Mouse (Mus musculus): Measurements from ENCODE around the gene Wfdc15a. TPM values are rescaled to one million over a fixed set of nuclear protein-coding genes. Genes with fewer than 3 reads are reported as not detected.

The Wfdc15a gene
- total and polyA plus RNA-seq, 2 experiments from 2014 or later: not detected

DNA sequence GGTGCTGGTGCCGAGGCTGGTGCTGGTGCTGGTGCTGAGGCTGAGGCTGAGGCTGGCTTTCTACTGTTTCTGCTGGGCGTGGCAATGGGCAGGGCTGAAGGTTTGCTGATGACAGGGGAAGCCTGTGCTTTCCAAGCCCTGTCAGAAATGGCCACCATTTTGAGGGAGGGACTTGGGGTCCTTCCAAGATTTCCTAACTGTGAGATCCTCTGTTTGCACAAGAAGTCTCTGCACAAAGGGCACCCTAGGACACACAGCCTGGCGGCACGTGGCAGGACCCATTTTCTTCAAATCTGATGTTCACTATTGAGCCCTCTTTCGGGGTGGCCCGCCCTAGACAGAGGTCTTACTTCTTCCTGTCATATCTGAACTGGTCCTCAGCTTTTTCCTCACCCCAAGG lies 9.4 kb downstream of the Wfdc15a start, which contains the start of gene Wfdc12:
Wfdc12 (minus strand) TSS at position 33 of the 400 bp plus-strand sequence.
- Histone ChIP-seq H3K4me3 (ENCODE audit: low read depth, low read length) (no peak within 1 kb of the TSS), H3K4me1 (ENCODE audit: insufficient read depth) (no peaks in the 10 kb centered on the region), H3K27me3 (ENCODE audit: insufficient read depth, low read length) (no peaks in the 10 kb centered on the region), H3K27ac (ENCODE audit: low read depth, low read length) (no peak within 1 kb of the TSS), H3K9me3 (ENCODE audit: low read length) (no peaks in the 10 kb centered on the region), H3K9ac (no peak within 1 kb of the TSS), H3K4me2 (ENCODE audit: low read depth) (no peak within 1 kb of the TSS), H3K36me3 (ENCODE audit: insufficient read depth) (no peaks in the 10 kb centered on the region)
- ATAC-seq: no peak
- no peak for DNase-seq
- 80% methylated on average over 6 of the region's 6 CpGs for WGBS
- TF ChIP-seq CTCF (IDR thresholded peaks at IDR 0.05; ENCODE audit: low read depth): no peak

GRCm38 (mm10) chr2:164188722-164189121 lies 11.2 kb downstream of the Wfdc15a start:
- Histone ChIP-seq H3K4me1 (ENCODE audit: insufficient read depth) (no peaks in the 10 kb centered on the region), H3K4me3 (ENCODE audit: low read depth, low read length) (no peak overlapping the region), H3K9me3 (ENCODE audit: low read length) (no peaks in the 10 kb centered on the region), H3K27me3 (ENCODE audit: insufficient read depth, low read length) (no peaks in the 10 kb centered on the region), H3K9ac (no peak overlapping the region), H3K36me3 (ENCODE audit: insufficient read depth) (no peaks in the 10 kb centered on the region), H3K27ac (ENCODE audit: low read depth, low read length) (no peak overlapping the region), H3K4me2 (ENCODE audit: low read depth) (no peak overlapping the region)
- DNase-seq (no peak), ATAC-seq (no peak)
- peak; percentile 53 for TF ChIP-seq CTCF (IDR thresholded peaks at IDR 0.05; ENCODE audit: low read depth)
- WGBS: 34% methylated on average over 5 of the region's 5 CpGs

DNA sequence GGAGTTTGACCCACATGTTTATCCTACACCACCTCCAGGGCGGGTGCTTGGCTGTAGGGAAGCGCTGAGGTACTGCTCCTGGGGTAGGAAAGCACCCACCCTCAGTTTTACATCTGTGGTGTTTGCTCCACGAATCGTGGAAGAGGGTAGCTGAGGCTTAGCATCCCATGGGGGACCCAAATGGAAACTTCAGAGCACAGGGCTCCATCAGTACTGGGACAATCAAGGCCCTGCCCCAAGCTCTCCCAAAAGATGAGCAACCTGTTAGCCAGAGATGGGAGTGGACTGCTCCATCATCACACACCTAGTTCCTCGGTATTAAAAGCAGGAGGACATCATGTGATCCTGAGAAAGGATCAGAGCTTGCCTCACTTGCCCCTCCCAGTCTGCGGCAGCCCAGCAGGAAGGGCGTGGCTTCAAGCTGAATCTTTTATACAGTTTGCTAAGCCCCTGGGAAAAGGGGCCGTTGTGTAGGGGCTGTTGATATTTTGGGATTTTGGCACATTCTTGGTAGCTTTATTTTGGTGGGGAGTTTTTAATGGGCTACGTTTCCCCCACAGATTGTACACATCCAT lies 15.7 kb downstream of the Wfdc15a start:
- Histone ChIP-seq H3K27me3 (ENCODE audit: insufficient read depth, low read length) (no peaks in the 10 kb centered on the region), H3K36me3 (ENCODE audit: insufficient read depth) (no peaks in the 10 kb centered on the region), H3K4me3 (ENCODE audit: low read depth, low read length) (no peak overlapping the region), H3K27ac (ENCODE audit: low read depth, low read length) (no peak overlapping the region), H3K9me3 (ENCODE audit: low read length) (no peaks in the 10 kb centered on the region), H3K9ac (no peak overlapping the region), H3K4me1 (ENCODE audit: insufficient read depth) (no peaks in the 10 kb centered on the region), H3K4me2 (ENCODE audit: low read depth) (no peak overlapping the region)
- ATAC-seq: no peak
- TF ChIP-seq CTCF (IDR thresholded peaks at IDR 0.05; ENCODE audit: low read depth): no peak
- 38% methylated on average over 9 of the region's 9 CpGs for WGBS
- no peak for DNase-seq

DNA sequence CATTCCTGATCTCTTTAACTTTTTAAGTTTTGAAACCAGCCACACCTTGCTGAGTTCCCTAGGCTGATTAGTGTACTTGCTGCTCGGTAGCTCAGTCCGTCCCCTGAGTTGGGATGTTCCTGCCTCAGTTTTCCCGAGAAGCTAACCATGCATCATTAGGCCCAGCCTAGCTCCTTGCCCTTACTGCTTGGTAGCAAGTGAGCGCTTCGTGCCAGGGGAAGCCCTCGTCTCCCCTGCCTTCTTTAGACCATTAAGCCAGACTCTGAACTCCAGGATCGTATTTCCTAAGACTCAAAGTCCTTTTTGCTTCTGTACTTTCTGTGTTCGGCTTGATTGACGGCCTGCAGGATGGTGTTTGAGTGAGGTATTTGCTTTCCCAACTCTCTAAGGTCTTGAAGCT lies 16.6 kb downstream of the Wfdc15a start:
- 73% methylated on average over 9 of the region's 9 CpGs for WGBS
- Histone ChIP-seq H3K4me1 (ENCODE audit: insufficient read depth) (no peaks in the 10 kb centered on the region), H3K36me3 (ENCODE audit: insufficient read depth) (no peaks in the 10 kb centered on the region), H3K4me3 (ENCODE audit: low read depth, low read length) (no peak overlapping the region), H3K27me3 (ENCODE audit: insufficient read depth, low read length) (no peaks in the 10 kb centered on the region), H3K4me2 (ENCODE audit: low read depth) (no peak overlapping the region), H3K27ac (ENCODE audit: low read depth, low read length) (no peak overlapping the region), H3K9me3 (ENCODE audit: low read length) (no peaks in the 10 kb centered on the region), H3K9ac (no peak overlapping the region)
- no peak for DNase-seq
- TF ChIP-seq CTCF (IDR thresholded peaks at IDR 0.05; ENCODE audit: low read depth): no peak
- no peak for ATAC-seq

DNA sequence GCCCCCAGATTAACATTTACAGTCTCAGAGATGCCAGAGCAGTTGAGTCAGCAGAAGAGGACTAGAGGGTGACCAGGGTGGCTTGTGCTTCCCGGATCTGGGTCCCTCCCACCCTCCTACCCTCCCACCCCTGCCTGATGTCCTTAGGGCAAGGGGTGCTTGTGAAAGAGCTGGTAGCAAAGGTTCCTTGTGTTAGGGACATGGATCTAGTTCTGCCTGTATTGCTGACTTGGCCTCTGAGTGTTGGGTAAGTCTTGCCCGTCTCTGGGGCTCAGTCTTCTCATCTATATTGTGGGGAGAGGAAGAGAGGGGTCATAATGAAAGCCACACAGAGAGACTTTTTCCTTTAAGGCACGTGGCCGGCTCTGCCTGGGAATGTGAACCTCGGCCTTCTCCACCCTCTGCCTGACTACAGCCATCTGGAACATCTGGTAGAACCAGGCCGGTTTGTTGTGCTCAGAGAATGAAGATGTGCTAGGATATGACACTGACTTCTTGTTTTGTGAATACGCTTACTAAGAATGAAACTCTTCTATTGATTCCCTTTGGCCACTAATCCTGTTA lies 17.2 kb downstream of the Wfdc15a start, which contains the start of gene Wfdc5:
Wfdc5 (minus strand) TSS at position 51 of the 564 bp plus-strand sequence.
- H3K4me2 ChIP-seq (ENCODE audit: low read depth): no peak within 1 kb of the TSS
- no peaks in the 10 kb centered on the region for H3K9me3 ChIP-seq (ENCODE audit: low read length)
- ATAC-seq: no peak
- TF ChIP-seq CTCF (IDR thresholded peaks at IDR 0.05; ENCODE audit: low read depth): no peak
- no peak within 1 kb of the TSS for H3K27ac ChIP-seq (ENCODE audit: low read depth, low read length)
- no peak within 1 kb of the TSS for H3K4me3 ChIP-seq (ENCODE audit: low read depth, low read length)
- no peaks in the 10 kb centered on the region for H3K27me3 ChIP-seq (ENCODE audit: insufficient read depth, low read length)
- H3K9ac ChIP-seq: no peak within 1 kb of the TSS
- H3K36me3 ChIP-seq (ENCODE audit: insufficient read depth): no peaks in the 10 kb centered on the region
- 81% methylated on average over 7 of the region's 7 CpGs for WGBS
- no peaks in the 10 kb centered on the region for H3K4me1 ChIP-seq (ENCODE audit: insufficient read depth)
- DNase-seq: no peak

DNA sequence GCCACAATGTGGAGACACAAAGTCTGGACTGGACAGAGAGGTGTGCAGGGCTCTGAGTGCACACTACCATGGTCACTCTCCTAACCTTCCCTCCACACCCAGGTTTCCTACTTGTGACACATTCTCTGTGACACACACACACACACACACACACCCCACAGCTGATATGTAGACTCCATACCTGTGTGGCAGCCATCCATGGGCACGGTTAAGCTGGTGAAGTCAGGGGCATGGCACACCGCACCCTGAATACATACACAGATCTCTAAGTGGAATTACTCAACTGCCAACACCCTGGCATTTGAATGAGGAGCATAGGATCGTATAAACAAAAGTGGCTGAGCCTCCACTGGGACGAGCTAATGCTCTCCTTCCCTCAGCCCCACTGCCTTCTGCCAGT lies 19.2 kb downstream of the Wfdc15a start:
- Histone ChIP-seq H3K27me3 (ENCODE audit: insufficient read depth, low read length) (no peaks in the 10 kb centered on the region), H3K9me3 (ENCODE audit: low read length) (no peaks in the 10 kb centered on the region), H3K9ac (no peak overlapping the region), H3K36me3 (ENCODE audit: insufficient read depth) (no peaks in the 10 kb centered on the region), H3K4me2 (ENCODE audit: low read depth) (no peak overlapping the region), H3K4me1 (ENCODE audit: insufficient read depth) (no peaks in the 10 kb centered on the region), H3K27ac (ENCODE audit: low read depth, low read length) (no peak overlapping the region), H3K4me3 (ENCODE audit: low read depth, low read length) (no peak overlapping the region)
- no peak for DNase-seq
- 81% methylated on average over 4 of the region's 4 CpGs for whole genome bisulfite sequencing
- no peak for TF ChIP-seq CTCF (IDR thresholded peaks at IDR 0.05; ENCODE audit: low read depth)
- no peak for ATAC-seq

GRCm38 (mm10) chr2:164180124-164180523 lies 19.8 kb downstream of the Wfdc15a start:
- whole genome bisulfite sequencing: 38% methylated on average over 3 of the region's 3 CpGs
- DNase-seq (no peak), ATAC-seq (no peak)
- Histone ChIP-seq H3K4me3 (ENCODE audit: low read depth, low read length) (no peak overlapping the region), H3K9ac (no peak overlapping the region), H3K4me2 (ENCODE audit: low read depth) (no peak overlapping the region), H3K9me3 (ENCODE audit: low read length) (no peaks in the 10 kb centered on the region), H3K4me1 (ENCODE audit: insufficient read depth) (no peaks in the 10 kb centered on the region), H3K36me3 (ENCODE audit: insufficient read depth) (no peaks in the 10 kb centered on the region), H3K27ac (ENCODE audit: low read depth, low read length) (no peak overlapping the region), H3K27me3 (ENCODE audit: insufficient read depth, low read length) (no peaks in the 10 kb centered on the region)
- peak; percentile 49 for TF ChIP-seq CTCF (IDR thresholded peaks at IDR 0.05; ENCODE audit: low read depth)
